Mouse (Mus musculus): ENCODE results near the gene Shroom3.
A peak's percentile ranks its signal among the peaks of the same experiment; 100 is the strongest.

Gene Shroom3

GRCm38 (mm10) chr5:92937701-92938100 is 254.5 kb downstream of the Shroom3 start:
- DNase-seq, result no peak

DNA sequence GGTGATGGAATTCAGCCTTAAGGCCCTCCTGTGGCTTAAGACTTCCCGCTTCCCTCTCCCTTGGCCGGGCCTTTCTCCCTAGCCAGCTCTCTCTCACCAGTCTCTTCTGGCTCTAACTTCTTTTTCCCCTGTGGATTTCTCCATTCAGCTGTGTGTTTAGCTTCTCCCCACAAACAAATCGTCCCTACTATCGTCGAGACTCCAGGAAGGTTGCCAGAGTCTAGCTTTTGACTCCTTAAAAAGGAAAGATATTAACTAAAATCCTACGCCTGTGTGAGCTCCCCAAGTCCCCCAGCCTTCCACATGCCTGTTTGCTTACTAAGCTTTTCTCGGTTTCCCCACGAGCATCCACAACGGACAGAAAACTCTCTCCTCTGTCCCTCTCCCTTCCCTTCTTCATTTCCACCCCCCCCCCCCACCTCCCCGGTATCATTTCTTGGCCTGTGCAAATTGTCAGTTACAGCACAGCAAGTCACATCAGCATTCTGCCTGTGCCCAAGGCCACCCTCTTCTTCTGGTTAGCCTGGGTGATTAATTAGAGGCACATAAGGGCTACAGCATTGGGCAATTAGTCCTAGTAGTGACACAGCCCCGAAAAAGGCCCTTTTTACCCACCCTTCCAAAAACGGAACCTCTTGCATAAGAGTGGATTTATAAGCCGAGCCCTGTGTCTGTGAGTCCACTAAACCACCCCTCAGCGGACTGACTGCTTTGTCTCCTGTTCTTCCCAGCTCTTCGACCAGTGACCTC is 256.2 kb downstream of the Shroom3 start:
- no peak for DNase-seq

GRCm38 (mm10) chr5:92942166-92942565 is 258.9 kb downstream of the Shroom3 start:
- DNase-seq, result no peak

GRCm38 (mm10) chr5:92942577-92942976 is 259.3 kb downstream of the Shroom3 start:
- DNase-seq, result no peak

DNA sequence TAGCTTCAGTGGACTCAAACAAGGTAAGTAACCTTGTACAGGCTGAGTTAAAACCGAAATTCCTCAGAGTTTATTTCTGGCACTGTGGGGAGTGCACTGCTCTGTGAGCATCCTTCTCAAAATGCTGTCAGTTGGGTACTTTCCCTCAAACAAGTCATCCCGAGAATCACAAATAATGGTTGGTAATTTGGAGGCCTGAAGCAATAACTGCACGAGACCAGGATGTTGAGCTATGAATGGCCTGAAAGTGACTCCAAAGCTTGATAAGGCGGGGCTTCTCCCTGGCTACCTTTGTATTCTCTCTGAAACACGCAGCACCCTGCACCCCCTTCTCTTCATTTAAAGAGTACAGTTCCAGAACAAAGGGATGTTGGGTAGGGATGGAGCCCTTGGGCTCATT is 261.6 kb downstream of the Shroom3 start:
- no peak for DNase-seq

GRCm38 (mm10) chr5:92948972-92949745 is 265.9 kb downstream of the Shroom3 start:
- no peak for DNase-seq

DNA sequence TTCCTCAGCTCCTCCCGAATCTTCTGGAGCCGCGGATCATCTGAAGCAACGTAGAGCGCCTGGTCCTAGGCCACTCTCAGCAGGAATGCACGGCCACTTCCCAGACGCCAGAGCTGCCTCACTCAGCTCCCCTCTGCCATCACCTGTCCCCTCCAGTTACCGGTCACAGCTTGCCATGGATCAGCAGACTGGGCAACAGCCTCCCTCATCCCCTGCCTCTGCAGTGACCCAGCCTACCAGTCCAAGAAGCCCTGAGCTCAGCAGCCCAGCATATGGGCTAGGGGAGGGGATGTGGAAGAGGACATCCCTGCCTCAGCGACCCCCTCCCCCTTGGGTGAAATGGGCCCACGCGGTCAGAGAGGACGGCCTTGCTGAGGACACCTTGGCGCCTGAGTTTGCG is 267.3 kb downstream of the Shroom3 start:
- DNase-seq, result no peak

DNA sequence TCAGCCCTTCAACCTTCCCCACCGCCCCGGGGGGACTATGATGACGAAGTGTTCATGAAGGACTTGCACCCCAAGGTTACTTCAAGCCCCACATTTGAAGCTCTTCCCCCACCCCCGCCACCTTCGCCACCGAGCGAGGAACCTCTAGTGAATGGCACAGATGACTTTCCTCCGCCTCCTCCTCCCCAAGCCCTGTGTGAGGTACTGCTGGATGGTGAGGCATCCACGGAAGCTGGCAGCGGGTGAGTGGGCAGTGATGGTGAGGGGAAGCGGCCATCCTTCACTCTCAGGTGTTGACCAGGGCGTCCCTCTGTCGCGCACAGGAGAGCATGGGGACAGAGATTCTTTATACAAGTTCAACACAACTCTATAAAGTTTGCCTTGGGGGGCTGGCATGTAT is 267.8 kb downstream of the Shroom3 start:
- DNase-seq, result no peak

DNA sequence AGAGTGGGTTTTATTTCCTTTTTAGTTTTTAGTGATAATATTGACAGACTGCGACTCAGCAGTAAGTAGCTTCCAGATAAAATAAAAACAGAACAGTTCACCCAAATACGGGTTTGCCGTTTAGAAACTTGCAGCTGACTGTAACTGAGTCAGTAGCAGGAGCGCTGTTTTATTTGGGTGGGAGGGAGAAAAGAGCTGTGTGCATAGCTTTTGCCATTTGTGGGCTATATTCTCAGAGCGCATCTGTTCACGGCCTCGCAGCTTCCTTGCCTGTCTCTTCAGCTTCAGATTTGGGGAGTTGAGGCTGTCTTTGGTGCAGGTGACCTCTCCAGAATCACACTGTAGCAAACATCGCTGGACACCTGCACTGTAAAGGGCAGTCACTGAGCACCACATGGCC is 270.6 kb downstream of the Shroom3 start:
- no peak for DNase-seq

GRCm38 (mm10) chr5:92954323-92954722 is 271.1 kb downstream of the Shroom3 start:
- peak; percentile 85 for DNase-seq

- DNase-seq, result peak; percentile 55
These were observed 271.7 kb downstream of the Shroom3 start for GRCm38 (mm10) chr5:92954827-92955475.

GRCm38 (mm10) chr5:92959287-92959686 is 276.1 kb downstream of the Shroom3 start:
- DNase-seq, result no peak

GRCm38 (mm10) chr5:92959708-92960107 is 276.5 kb downstream of the Shroom3 start:
- no peak for DNase-seq

GRCm38 (mm10) chr5:92961353-92961752 is 278.1 kb downstream of the Shroom3 start:
- no peak for DNase-seq

DNA sequence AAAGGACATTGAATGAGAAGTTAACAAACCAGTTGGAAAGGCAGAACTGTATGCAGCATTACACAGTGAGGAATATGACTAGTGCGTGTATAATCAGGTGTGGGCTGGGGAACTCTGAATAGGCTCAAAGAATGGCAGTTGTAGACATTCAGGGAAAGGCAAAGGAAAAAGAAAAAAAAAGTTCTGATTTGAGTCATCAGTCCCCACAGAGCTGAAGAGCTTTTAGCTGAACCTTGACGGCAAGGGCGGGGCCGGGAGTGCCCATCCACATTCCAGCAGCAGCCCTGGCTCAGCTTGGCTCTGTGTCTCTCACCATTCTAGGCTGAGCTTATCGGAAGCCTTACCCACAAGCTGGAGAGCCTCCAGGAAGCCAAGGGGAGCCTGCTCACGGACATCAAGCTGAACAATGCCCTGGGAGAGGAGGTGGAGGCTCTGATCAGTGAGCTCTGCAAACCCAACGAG is 278.6 kb downstream of the Shroom3 start:
- no peak for DNase-seq

DNA sequence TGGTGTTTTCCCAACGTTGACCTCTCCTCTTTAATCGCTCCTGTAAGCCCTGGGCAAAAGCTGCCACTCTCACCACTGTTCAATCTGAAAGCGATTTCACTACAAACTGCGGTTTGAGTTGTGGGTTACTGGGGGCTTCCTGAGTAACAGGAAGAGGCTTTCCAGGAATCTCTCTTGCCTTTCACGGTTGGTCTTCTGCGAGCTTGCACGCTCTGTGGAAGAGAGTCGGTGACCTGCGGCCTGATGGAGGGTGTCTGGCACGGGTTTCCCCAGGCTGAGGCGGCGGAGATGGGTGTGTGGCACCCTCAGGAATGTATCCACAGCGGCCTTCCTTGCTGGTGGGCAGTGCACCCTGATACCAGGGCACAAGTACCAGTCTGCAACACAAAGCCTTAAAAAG is 281.5 kb downstream of the Shroom3 start:
- DNase-seq, result no peak

DNA sequence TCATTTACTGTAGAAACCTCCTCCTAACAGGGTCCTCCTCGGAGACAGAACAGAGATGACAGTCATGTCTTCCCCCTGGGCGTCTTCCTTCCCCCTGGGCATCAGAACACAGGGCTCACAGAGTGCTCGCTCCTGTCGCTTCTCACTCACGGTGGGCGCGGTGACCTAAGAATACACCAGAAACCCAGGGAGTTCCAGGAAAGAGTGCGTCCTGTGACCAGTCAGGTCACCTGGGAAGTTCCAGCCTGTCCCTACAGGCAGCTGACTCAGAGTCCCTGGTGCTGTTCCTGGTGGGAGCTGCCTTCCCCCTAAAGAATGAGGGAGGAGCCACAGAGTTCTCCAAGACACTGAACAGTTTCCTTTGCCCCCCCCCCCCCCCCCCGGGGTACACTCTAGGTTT is 283.9 kb downstream of the Shroom3 start:
- DNase-seq, result no peak

DNA sequence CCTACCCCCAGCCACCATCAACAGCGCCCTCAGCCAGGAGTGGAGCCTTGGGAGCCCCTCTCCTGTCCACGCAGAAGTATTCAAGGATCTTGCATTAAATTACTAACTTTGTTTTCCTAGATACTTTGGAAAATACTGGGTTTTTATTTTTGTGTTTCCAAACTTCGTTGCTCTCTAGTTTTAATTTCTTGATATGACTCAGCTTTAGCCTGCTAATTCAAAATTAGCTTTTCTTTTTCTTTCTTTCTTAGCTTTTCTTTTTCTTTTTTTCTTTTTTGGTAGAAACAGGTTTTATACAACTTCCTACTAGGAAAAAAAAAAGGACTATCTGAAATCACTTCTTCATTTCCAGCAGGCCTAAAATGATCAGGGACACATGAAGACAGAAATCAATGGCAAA is 284.7 kb downstream of the Shroom3 start:
- no peak for DNase-seq

- no peak for DNase-seq
These were observed 286.2 kb downstream of the Shroom3 start for GRCm38 (mm10) chr5:92969443-92969842.

- no peak for DNase-seq
These were observed 286.7 kb downstream of the Shroom3 start for GRCm38 (mm10) chr5:92969926-92970325.

DNA sequence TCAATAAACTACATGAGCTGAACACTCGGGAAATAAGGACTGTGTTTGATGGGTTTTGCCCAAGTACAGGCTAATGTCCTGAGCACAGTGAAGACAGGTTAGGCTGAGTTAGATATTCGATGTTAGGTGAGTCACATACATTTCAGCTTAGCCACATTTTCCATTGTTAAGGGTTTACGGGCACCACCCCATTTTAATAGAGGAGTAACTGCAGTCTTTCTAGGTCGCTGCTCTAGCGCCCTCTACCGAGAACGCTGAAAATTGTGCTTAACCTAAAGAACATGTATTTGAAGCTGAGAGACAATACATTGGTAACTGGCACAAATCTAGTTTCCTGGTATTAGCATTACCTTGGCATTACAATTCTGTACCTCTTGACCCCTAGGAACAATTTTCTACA is 287.2 kb downstream of the Shroom3 start:
- peak; percentile 53 for DNase-seq

- no peak for DNase-seq
These were observed 297.2 kb downstream of the Shroom3 start for GRCm38 (mm10) chr5:92980393-92980792.

- no peak for DNase-seq
These were observed 297.6 kb downstream of the Shroom3 start for GRCm38 (mm10) chr5:92980862-92981261.

DNA sequence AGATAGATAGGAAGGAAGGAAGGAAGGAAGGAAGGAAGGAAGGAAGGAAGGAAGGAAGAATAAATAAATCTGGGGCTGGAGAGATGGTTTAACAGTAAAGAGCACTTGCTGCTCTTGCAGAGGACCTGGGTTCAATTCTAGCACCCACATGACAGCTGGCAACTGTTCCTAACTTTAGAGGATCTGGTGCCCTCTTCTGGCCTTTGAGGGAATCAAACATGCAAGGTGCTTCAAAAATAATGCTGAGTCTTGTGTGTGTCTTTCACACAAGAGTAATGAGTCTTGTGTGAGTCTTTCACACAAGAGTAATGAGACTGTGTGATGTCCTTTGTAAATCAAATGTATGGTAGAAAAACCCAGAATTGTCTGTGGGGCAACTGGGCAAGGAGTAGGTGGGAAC is 299.4 kb downstream of the Shroom3 start:
- no peak for DNase-seq
